Mouse (Mus musculus) E14TG2a.4 (cell line): ENCODE data around the gene Exoc6b.

Source experiments
- CTCF ChIP-seq: conservative IDR thresholded peaks from 2 replicates; pipeline ENCODE4 v1.5.1; 2014; ENCODE audit warnings: low read length
- NANOG ChIP-seq: IDR thresholded peaks from 2 replicates; pipeline ENCODE4 v1.6.1; 2014; ENCODE audit warnings: borderline replicate concordance, low read length, mixed read lengths
- POU5F1 ChIP-seq: IDR thresholded peaks from 2 replicates; pipeline ENCODE4 v1.6.1; 2014; ENCODE audit warnings: low read length, borderline replicate concordance

DNA sequence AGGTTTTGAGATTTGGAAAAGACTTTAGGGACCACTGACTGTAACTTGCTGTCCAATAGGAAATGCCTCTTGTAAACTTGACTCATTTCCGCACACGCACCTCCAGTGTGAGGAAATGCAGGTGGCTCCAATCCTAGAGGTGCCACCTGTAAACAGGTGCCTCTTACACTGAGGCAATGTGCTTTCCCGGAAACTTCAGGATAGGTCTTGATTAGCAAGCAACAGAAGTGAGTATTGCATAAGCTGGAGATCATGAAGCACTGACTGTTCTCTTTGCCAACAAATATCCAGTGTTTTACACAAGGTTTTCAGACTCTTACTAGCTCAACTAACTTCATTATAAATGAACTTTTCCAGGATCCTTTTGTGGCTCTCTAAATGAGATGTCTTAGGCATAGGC is 377.4 kb downstream of the Exoc6b start:
- TF ChIP-seq CTCF (no peak), POU5F1 (no peak), NANOG (no peak)
